Mouse (Mus musculus) MEL (cell line): Measurements from ENCODE around the gene Srrm3. TPM values are rescaled to one million over a fixed set of nuclear protein-coding genes. Genes with fewer than 3 reads are reported as not detected.

Experiments used
- DNase-seq: peaks from one replicate; pipeline ENCODE4 v3.0.0; 2011; ENCODE audit warnings: low read depth, low spot score
- H3K27ac ChIP-seq: 2 replicates; pipeline ENCODE4 v1.5.1; 2012; ENCODE audit warnings: low read depth, mild to moderate bottlenecking, control low read depth, low read length, moderate library complexity; ENCODE audit not compliant: control insufficient read depth
- H3K27me3 ChIP-seq, 2 experiments: fragments of 150-350 bp in 1 of 2; sonication (generic) in 1 of 2; 2 replicates each; pipeline ENCODE4 v1.6.1; 2012; ENCODE audit warnings: low read length in 2 of 2, mild to moderate bottlenecking in 2 of 2, improper control_type of control experiment in 1 of 2, moderate library complexity in 1 of 2; ENCODE audit not compliant: insufficient read depth in 2 of 2, control insufficient read depth in 1 of 2
- H3K36me3 ChIP-seq, 2 experiments: 2 replicates each; pipeline ENCODE4 v1.6.1; 2012 to 2014; ENCODE audit warnings: low read length in 2 of 2, improper control_type of control experiment in 1 of 2, inconsistent platforms in 1 of 2, mild to moderate bottlenecking in 1 of 2; ENCODE audit not compliant: insufficient read depth in 2 of 2, control insufficient read depth in 1 of 2
- H3K4me1 ChIP-seq, 2 experiments: fragments of 150-350 bp in 1 of 2; sonication (generic) in 1 of 2; 2 replicates each; pipeline ENCODE4 v1.6.1; 2012; ENCODE audit warnings: low read length in 2 of 2, improper control_type of control experiment in 1 of 2, mild to moderate bottlenecking in 1 of 2; ENCODE audit not compliant: insufficient read depth in 2 of 2, control insufficient read depth in 1 of 2
- H3K4me3 ChIP-seq, 2 experiments: fragments of 150-350 bp in 1 of 2; sonication (generic) in 1 of 2; 2 replicates each; pipeline ENCODE4 v1.5.1; 2012; ENCODE audit warnings: low read depth in 2 of 2, low read length in 2 of 2, mild to moderate bottlenecking in 2 of 2, moderate library complexity in 2 of 2, control low read depth in 1 of 2, improper control_type of control experiment in 1 of 2; ENCODE audit not compliant: control insufficient read depth in 1 of 2, insufficient read depth in 1 of 2
- H3K79me2 ChIP-seq: 2 replicates; pipeline ENCODE4 v1.6.1; 2012; ENCODE audit warnings: mild to moderate bottlenecking, low read length, moderate library complexity; ENCODE audit not compliant: control insufficient read depth, poor library complexity, insufficient read depth
- H3K9ac ChIP-seq: 2 replicates; pipeline ENCODE4 v1.6.1; 2012; ENCODE audit warnings: low read depth, mild to moderate bottlenecking, control low read depth, low read length, moderate library complexity; ENCODE audit not compliant: control insufficient read depth, poor library complexity, severe bottlenecking
- H3K9me3 ChIP-seq: fragments of 150-350 bp; sonication (generic); replicated peaks from 2 replicates; pipeline ENCODE4 v1.6.1; 2012; ENCODE audit warnings: mild to moderate bottlenecking, low read length, improper control_type of control experiment, moderate library complexity; ENCODE audit not compliant: insufficient read depth
- BHLHE40 ChIP-seq: IDR thresholded peaks from 2 replicates; pipeline ENCODE4 v1.6.1; 2012; ENCODE audit warnings: low read depth, mild to moderate bottlenecking, inconsistent platforms, low read length, improper control_type of control experiment, borderline replicate concordance
- CHD1 ChIP-seq: IDR thresholded peaks from 2 replicates; pipeline ENCODE4 v1.6.1; 2012; ENCODE audit warnings: low read depth, mild to moderate bottlenecking, inconsistent platforms, low read length, improper control_type of control experiment
- E2F4 ChIP-seq: IDR thresholded peaks from 2 replicates; pipeline ENCODE4 v1.6.1; 2011; ENCODE audit warnings: low read depth, low read length, improper control_type of control experiment, borderline replicate concordance
- ETS1 ChIP-seq: IDR thresholded peaks from 2 replicates; pipeline ENCODE4 v1.6.1; 2012; ENCODE audit warnings: low read depth, mild to moderate bottlenecking, inconsistent platforms, low read length, improper control_type of control experiment, moderate library complexity
- GABPA ChIP-seq: IDR thresholded peaks from 2 replicates; pipeline ENCODE4 v1.6.1; 2012; ENCODE audit warnings: low read depth, mild to moderate bottlenecking, inconsistent platforms, low read length, improper control_type of control experiment, moderate library complexity
- MAFK ChIP-seq: IDR thresholded peaks from 2 replicates; pipeline ENCODE4 v1.6.1; 2011; ENCODE audit warnings: low read depth, mild to moderate bottlenecking, low read length, improper control_type of control experiment, borderline replicate concordance
- MAX ChIP-seq: IDR thresholded peaks from 2 replicates; pipeline ENCODE4 v1.6.1; 2011; ENCODE audit warnings: low read length, improper control_type of control experiment
- MXI1 ChIP-seq: IDR thresholded peaks from 2 replicates; pipeline ENCODE4 v1.6.1; 2011; ENCODE audit warnings: mild to moderate bottlenecking, low read depth, low read length, improper control_type of control experiment
- MYC ChIP-seq: IDR thresholded peaks from 2 replicates; pipeline ENCODE4 v1.6.1; 2011; ENCODE audit warnings: low read depth, mild to moderate bottlenecking, low read length, improper control_type of control experiment, moderate library complexity
- NELFE ChIP-seq: IDR thresholded peaks from 2 replicates; pipeline ENCODE4 v1.6.1; 2011; ENCODE audit warnings: low read depth, low read length, improper control_type of control experiment
- NRF1 ChIP-seq: IDR thresholded peaks from 2 replicates; pipeline ENCODE4 v1.6.1; 2014; ENCODE audit warnings: low read depth, mild to moderate bottlenecking, inconsistent platforms, low read length, improper control_type of control experiment, moderate library complexity; ENCODE audit not compliant: poor library complexity, insufficient read depth, severe bottlenecking
- POLR2A ChIP-seq, 2 experiments: IDR thresholded peaks; 2 replicates each; pipeline ENCODE4 v1.6.1; 2011 to 2012; ENCODE audit warnings: low read length in 2 of 2, mild to moderate bottlenecking in 2 of 2, control low read depth in 1 of 2, improper control_type of control experiment in 1 of 2, low read depth in 1 of 2, moderate library complexity in 1 of 2; ENCODE audit not compliant: control insufficient read depth in 1 of 2, insufficient read depth in 1 of 2, poor library complexity in 1 of 2
- POLR2AphosphoS2 ChIP-seq: IDR thresholded peaks from 2 replicates; pipeline ENCODE4 v1.6.1; 2011; ENCODE audit warnings: low read length, improper control_type of control experiment
- POLR2AphosphoS5 ChIP-seq: IDR thresholded peaks from 2 replicates; pipeline ENCODE4 v1.6.1; 2012; ENCODE audit warnings: low read depth, borderline replicate concordance, mild to moderate bottlenecking, inconsistent platforms, low read length, moderate library complexity, mixed read lengths
- RAD21 ChIP-seq: IDR thresholded peaks from 2 replicates; pipeline ENCODE4 v1.6.1; 2011; ENCODE audit warnings: mild to moderate bottlenecking, low read depth, low read length, improper control_type of control experiment
- SMC3 ChIP-seq: IDR thresholded peaks from 2 replicates; pipeline ENCODE4 v1.6.1; 2011; ENCODE audit warnings: low read depth, low read length, improper control_type of control experiment
- TAL1 ChIP-seq: IDR thresholded peaks from 2 replicates; pipeline ENCODE4 v1.6.1; 2012; ENCODE audit warnings: mild to moderate bottlenecking, inconsistent platforms, low read length, moderate library complexity, mixed read lengths
- UBTF ChIP-seq: IDR thresholded peaks from 2 replicates; pipeline ENCODE4 v1.6.1; 2012; ENCODE audit warnings: low read depth, mild to moderate bottlenecking, inconsistent platforms, low read length, improper control_type of control experiment, moderate library complexity, borderline replicate concordance; ENCODE audit not compliant: insufficient read depth
- USF2 ChIP-seq, 2 experiments: IDR thresholded peaks; 2 replicates each; pipeline ENCODE4 v1.6.1; 2011 to 2012; ENCODE audit warnings: improper control_type of control experiment in 2 of 2, low read length in 2 of 2, borderline replicate concordance in 1 of 2, inconsistent platforms in 1 of 2, low read depth in 1 of 2, mild to moderate bottlenecking in 1 of 2; ENCODE audit not compliant: insufficient read depth in 1 of 2
- ZC3H11A ChIP-seq: IDR thresholded peaks from 2 replicates; pipeline ENCODE4 v1.6.1; 2012; ENCODE audit warnings: low read depth, mild to moderate bottlenecking, inconsistent platforms, low read length, improper control_type of control experiment
- ZKSCAN1 ChIP-seq: IDR thresholded peaks from 2 replicates; pipeline ENCODE4 v1.6.1; 2012; ENCODE audit warnings: low read depth, mild to moderate bottlenecking, inconsistent platforms, low read length, improper control_type of control experiment, moderate library complexity
- polyA plus RNA-seq, 2 experiments: library from polyadenylated mRNA; stranded (reverse) in 1 of 2; unstranded in 1 of 2; fragments of >175 nt in 1 of 2; fragments of >200 nt in 1 of 2; gene quantifications; 2 replicates each; pipeline versions ENCODE4 v1.2.1 to v1.2.4; 2012; ENCODE audit warnings: low replicate concordance in 2 of 2, low read depth in 1 of 2; ENCODE audit not compliant: insufficient read length in 2 of 2, insufficient read depth in 1 of 2, missing spikeins in 1 of 2
- total RNA-seq: library from RNA; depleted of rRNA; stranded (reverse); fragments of 300-350 nt; gene quantifications from 2 replicates; pipeline ENCODE4 v1.2.3, GENCODE M21; 2012

Srrm3 gene
- total and polyA plus RNA-seq, 3 experiments: not detected

DNA sequence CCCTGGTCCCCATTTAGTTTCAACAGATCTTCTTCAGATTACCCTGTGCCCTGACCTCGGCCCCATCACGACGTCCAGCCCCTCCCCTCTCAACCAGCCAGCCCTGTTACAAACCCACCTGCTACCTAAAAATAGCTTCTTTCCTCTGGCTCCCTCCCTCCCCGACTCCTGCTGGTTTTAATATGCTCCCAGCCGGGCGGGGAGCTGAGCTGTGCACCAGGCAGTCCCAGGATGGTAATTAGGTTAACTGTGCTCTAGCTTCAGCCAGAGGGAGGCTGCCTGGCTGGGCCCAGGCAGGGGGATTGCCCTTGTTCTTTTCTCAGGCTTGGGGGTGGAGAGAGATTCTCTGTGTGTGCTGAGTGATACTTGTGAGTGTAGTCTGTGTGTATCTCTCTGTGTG is 5.8 kb upstream of the Srrm3 start:
- Histone ChIP-seq H3K36me3 (no peaks in the 10 kb centered on the region), H3K4me3 (no peak overlapping the region), H3K4me1 (no peaks in the 10 kb centered on the region), H3K9ac (no peak overlapping the region), H3K27ac (no peak overlapping the region), H3K27me3 (peaks cover 0 to 4% of the 10 kb centered on the region in 2 experiments; a peak in 2 of 4 replicates), H3K79me2 (no peaks in the 10 kb centered on the region), H3K9me3 (no peaks in the 10 kb centered on the region)
- TF ChIP-seq SMC3 (no peak), MXI1 (no peak), TAL1 (no peak), ETS1 (no peak), USF2 (IDR thresholded peaks at IDR 0.05; ENCODE audit: borderline replicate concordance in 1 of 2, insufficient read depth in 1 of 2, low read depth in 1 of 2, low read length in 2 of 2) (no peak), RAD21 (no peak), E2F4 (no peak), CHD1 (no peak), POLR2AphosphoS5 (no peak), MYC (no peak), UBTF (no peak), MAFK (no peak)
- DNase-seq: no peak

DNA sequence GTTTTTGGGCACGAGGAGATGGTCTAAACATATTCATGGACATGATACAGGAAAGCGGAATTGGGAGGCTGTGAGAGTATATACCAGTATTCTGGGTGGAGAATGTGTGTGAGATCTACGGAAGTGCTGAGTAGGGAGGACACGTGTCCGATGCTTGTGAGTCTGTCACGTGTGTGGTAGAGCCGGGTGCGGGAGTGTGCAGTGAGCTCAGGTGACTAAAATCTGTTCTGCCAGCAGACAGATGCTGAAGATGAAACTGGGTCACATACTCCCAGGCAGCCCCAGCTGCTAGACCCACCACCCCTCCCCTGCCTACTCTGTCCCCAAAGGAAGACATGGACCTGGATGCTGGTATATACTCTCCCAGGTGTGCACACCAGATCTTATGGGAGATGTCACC is 4.0 kb upstream of the Srrm3 start:
- H3K27me3 ChIP-seq: peaks cover 0 to 4% of the 10 kb centered on the region in 2 experiments; a peak in 2 of 4 replicates
- no peaks in the 10 kb centered on the region for H3K36me3 ChIP-seq

More for the DNA sequence above, 4.0 kb upstream of the Srrm3 start:
- TF ChIP-seq MAX: no peak
- no peak for TF ChIP-seq POLR2AphosphoS2
- no peak for TF ChIP-seq NRF1
- TF ChIP-seq ZKSCAN1: no peak
- TF ChIP-seq NELFE: no peak
- TF ChIP-seq CHD1: no peak
- no peak for TF ChIP-seq GABPA
- TF ChIP-seq ZC3H11A: no peak
- TF ChIP-seq POLR2A (IDR thresholded peaks at IDR 0.05; ENCODE audit: control insufficient read depth in 1 of 2, insufficient read depth in 1 of 2, low read depth in 1 of 2, low read length in 2 of 2, poor library complexity in 1 of 2): no peak
- no peak for TF ChIP-seq ETS1
- TF ChIP-seq BHLHE40: no peak
- no peak for TF ChIP-seq MYC
- no peak for TF ChIP-seq POLR2AphosphoS5
- no peak for TF ChIP-seq USF2 (IDR thresholded peaks at IDR 0.05; ENCODE audit: borderline replicate concordance in 1 of 2, insufficient read depth in 1 of 2, low read depth in 1 of 2, low read length in 2 of 2)
- no peak for DNase-seq
- Histone ChIP-seq H3K27ac (no peak overlapping the region), H3K9me3 (no peaks in the 10 kb centered on the region), H3K4me1 (no peaks in the 10 kb centered on the region), H3K9ac (no peak overlapping the region), H3K4me3 (no peak overlapping the region), H3K79me2 (no peaks in the 10 kb centered on the region)
